ENCODE assay signal across 7 mouse cellular contexts in genomic region chr15:85660528-85661392, GRCm38 (mm10).
DNase-seq lines count a peak whose midpoint lies in the region; ATAC-seq and TF ChIP-seq lines count a peak whose summit lies in the region.

No protein-coding gene starts in this region.

- peak overlapping the region; percentile 32 for H3K4me2 ChIP-seq in liver, embryonic 14.5 days (ENCODE audit: low read depth)

- H3K9me3 ChIP-seq in hindbrain, embryonic 10.5 days: no peaks in the 10 kb centered on the region
- no peaks in the 10 kb centered on the region for H3K9me3 ChIP-seq in liver, embryonic 14.5 days (ENCODE audit: control insufficient read depth, low read length)

- H3K4me3 ChIP-seq in left cerebral cortex, adult 2 months: no peak overlapping the region
- H3K4me3 ChIP-seq in hindbrain, embryonic 10.5 days: peak overlapping the region; percentile 26; the same call in 1 of the 2 replicates
- H3K4me3 ChIP-seq in liver, embryonic 14.5 days (ENCODE audit: insufficient read depth in 1 of 2, low read depth in 2 of 2, low read length in 2 of 2): no peak overlapping the region

- intact Hi-C loops in left cerebral cortex, adult 2 months (cut with DNase I): no loop called here
- intact Hi-C loops in gastrocnemius, postnatal 14 days (cut with DNase I; ENCODE audit: low total_unique reads): no loop called here

- H3K9ac ChIP-seq in liver, embryonic 14.5 days (replicated peaks): no peak overlapping the region

- WGBS in hindbrain, embryonic 10.5 days: 6% methylated on average over 45 of the region's 45 CpGs
- WGBS in liver, embryonic 14.5 days (ENCODE audit: insufficient replicate concordance): 17% methylated on average over 45 of the region's 45 CpGs

- 0 out of 2 replicates have a peak overlapping the region, but pooled peaks have one; percentile 15 for H3K27ac ChIP-seq in left cerebral cortex, adult 2 months
- H3K27ac ChIP-seq in hindbrain, embryonic 10.5 days: no peak overlapping the region
- no peak overlapping the region for H3K27ac ChIP-seq in liver, embryonic 14.5 days

- TF ChIP-seq CTCF in left cerebral cortex, adult 2 months (IDR thresholded peaks at IDR 0.05): no peak
- no peak for TF ChIP-seq CTCF in liver, embryonic 14.5 days (IDR thresholded peaks at IDR 0.05; ENCODE audit: low read depth)

- no peaks in the 10 kb centered on the region for H3K36me3 ChIP-seq in hindbrain, embryonic 10.5 days
- H3K36me3 ChIP-seq in liver, embryonic 14.5 days (replicated peaks; ENCODE audit: control insufficient read depth, insufficient read depth, low read depth): no peaks in the 10 kb centered on the region

- TF ChIP-seq EP300 in liver, embryonic 14.5 days (IDR thresholded peaks at IDR 0.05; ENCODE audit: low read depth): no peak

- DNase-seq in left cerebral cortex, adult 2 months (ENCODE audit: extremely low spot score in 1 of 2, low spot score in 2 of 2): no peak
- no peak for DNase-seq in left cerebral cortex, adult 11 months (ENCODE audit: low spot score)
- DNase-seq in hindbrain, embryonic 10.5 days (ENCODE audit: low spot score): peak; percentile 81
- no peak for DNase-seq in liver, embryonic 14.5 days (ENCODE audit: low read depth in 3 of 3, low spot score in 3 of 3)
- peak; percentile 59 for DNase-seq in yolk sac, embryonic 10.5 days (ENCODE audit: low spot score)
- no peak for DNase-seq in adrenal gland, adult 18-20 months (ENCODE audit: low spot score in 2 of 2)
- DNase-seq in gastrocnemius, postnatal 14 days: no peak

- ATAC-seq in liver, embryonic 14.5 days (ENCODE audit: insufficient read depth): 0 out of 2 replicates have a peak, but pooled peaks have one; percentile 21

- H3K27me3 ChIP-seq in hindbrain, embryonic 10.5 days (ENCODE audit: insufficient read depth, poor library complexity, severe bottlenecking): peaks cover 99% of the 10 kb centered on the region
- peaks cover 23% of the 10 kb centered on the region for H3K27me3 ChIP-seq in liver, embryonic 14.5 days (ENCODE audit: control insufficient read depth, insufficient read depth, low read length)

- peaks cover 14% of the 10 kb centered on the region for H3K4me1 ChIP-seq in hindbrain, embryonic 10.5 days (replicated peaks)
- no peaks in the 10 kb centered on the region for H3K4me1 ChIP-seq in liver, embryonic 14.5 days (replicated peaks; ENCODE audit: control insufficient read depth in 2 of 2, insufficient read depth in 2 of 2, low read length in 1 of 2)

Comparison
In these comparisons a context has a peak if more than half of its experiments do, and no peak if none do; other contexts are left out.
1. DNase-seq: peak in hindbrain, embryonic 10.5 days (single experiment) and yolk sac, embryonic 10.5 days (single experiment); none in left cerebral cortex, adult 2 months (0 of 2), left cerebral cortex, adult 11 months (single experiment), liver, embryonic 14.5 days (0 of 3), adrenal gland, adult 18-20 months (0 of 2) and gastrocnemius, postnatal 14 days (single experiment).